Mouse (Mus musculus) NIH3T3 (cell line): ENCODE measurements around the gene Tnfaip8l1.

ENCODE experiments used
- DNase-seq: peaks from one replicate; pipeline ENCODE4 v3.0.0-alpha.2; 2012; ENCODE audit warnings: low read depth

Tnfaip8l1 gene

GRCm38 (mm10) chr17:56182975-56183657, 20.8 kb downstream of the Tnfaip8l1 start:
- no peak for DNase-seq

- peak; percentile 98 for DNase-seq
Observed at GRCm38 (mm10) chr17:56183658-56184103, 21.4 kb downstream of the Tnfaip8l1 start, which contains the start of gene Mydgf. Gene Mydgf, minus strand, starts transcription at chr17:56183920.

DNA sequence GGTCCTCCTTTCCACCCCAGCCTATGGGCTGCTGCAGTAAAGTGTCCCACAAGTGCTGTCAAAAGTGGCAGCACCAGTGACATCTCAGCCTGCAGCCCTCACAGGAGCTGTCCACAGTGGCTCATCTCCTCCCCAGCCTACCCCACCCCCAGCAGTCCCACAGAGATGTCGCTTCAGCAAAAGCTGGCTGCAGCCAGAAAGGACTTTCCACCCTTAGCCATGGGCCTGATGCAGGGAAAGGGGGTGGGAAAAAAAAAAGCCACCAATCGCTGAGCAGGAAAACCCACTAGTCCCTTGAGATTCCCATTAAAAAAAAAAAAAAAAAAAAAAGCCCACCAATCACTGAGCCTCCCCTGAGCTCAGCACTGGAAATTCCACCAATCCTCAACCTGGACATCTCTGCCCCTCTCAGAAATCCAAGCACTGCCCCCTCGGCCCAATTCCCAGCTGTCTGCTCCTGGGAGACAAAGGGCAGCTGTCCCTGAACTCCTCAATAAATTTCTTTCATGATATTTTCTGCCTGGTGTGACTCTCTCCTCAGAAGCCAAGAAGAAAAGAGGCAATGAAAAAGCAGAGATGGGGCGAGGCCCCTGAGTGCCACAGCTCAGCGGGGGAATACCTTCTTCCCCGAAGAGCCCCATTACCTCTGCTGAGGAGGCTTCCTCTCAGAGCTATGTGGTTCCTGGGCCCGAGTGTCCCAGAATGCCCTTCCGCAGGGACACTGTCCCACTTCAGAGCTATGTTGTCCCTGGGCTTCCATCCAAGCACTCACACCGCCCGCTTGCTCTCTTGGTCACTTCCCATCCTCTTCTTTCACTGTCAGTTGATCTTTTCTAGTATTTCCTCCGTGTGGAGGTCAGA, 23.2 kb downstream of the Tnfaip8l1 start:
- peak; percentile 26 for DNase-seq

- DNase-seq, result no peak
Observed at GRCm38 (mm10) chr17:56191266-56191665, 29.0 kb downstream of the Tnfaip8l1 start.

DNA sequence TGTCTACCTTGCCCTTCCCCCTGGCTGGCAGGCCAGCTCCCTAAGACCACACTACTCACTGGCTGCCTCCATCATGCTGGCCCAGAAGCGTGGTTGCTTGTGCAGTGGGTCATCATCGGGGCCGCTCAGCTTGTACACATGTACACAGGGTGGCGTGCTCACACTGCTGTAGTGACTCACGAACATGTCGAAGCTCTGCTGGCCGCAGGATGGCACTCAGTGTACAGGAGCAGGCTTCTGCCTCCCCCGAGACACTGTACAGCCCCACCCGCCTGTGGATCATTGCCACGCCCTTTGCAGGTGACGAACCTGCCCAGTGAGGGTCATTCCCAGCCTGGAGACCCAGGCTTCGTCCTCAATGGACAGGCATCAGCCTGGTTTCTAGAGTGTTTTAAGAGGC, 32.1 kb downstream of the Tnfaip8l1 start:
- no peak for DNase-seq

- no peak for DNase-seq
Observed at GRCm38 (mm10) chr17:56194765-56195164, 32.5 kb downstream of the Tnfaip8l1 start.

- peak; percentile 56 for DNase-seq
Observed at GRCm38 (mm10) chr17:56196860-56197259, 34.6 kb downstream of the Tnfaip8l1 start.

DNA sequence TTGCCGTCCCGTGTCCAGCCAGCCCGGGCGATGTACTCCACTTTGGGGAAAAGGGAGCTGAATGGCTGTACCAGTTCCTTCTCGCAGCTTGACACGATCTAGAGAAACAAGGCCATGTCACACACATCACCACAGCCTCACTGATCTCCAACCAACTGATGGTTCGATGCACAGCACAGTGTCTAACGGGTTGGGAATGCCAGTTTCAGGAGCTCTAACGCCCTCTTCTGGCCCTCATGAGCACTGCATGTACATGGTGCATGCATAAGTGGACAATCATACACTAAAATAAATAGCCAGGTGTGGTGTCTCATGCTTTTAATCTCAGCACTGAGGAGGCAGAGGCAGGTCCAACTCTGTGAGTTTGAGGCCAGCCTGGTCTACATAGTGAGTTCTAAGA, 38.3 kb downstream of the Tnfaip8l1 start:
- peak; percentile 25 for DNase-seq

- DNase-seq, result no peak
Observed at GRCm38 (mm10) chr17:56201642-56202041, 39.4 kb downstream of the Tnfaip8l1 start.

DNA sequence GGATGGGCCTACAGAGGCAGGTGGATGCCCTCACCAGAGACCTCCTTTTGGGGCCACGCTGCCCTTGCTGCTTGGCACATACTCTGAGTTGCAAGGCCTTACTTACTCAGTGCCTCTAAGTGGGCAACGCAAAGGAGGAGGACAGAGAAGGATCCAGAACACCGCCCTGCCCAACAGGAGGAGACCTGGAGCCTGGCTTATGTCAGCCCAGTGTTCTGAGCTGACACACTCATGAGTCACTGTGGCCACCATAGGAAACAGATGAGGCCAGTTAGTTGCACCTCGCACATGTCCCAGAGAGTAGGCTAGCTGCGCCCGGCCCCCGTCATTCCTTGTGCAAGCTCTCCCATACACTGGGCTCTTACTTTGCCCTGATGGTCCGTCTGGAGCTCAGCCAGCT, 40.2 kb downstream of the Tnfaip8l1 start:
- no peak for DNase-seq

DNA sequence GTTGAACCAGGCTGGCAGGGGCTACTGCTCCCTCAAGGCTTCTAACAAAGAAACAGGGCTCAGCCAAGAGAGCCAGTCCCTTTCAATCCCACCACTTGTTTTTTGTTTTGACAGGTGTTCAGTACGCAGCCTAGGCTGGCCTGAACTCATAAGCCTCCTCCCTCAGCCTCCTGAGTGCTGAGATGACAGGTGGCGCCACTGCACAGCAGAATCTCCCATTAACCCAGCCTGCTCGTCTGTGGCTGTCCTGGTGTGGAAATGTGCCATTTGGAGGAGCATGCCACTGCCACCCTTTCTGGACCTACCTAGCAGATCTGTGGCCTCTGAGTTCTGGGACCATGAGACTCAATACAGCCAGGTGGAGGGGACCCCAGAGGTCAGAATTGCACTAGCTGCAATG, 41.5 kb downstream of the Tnfaip8l1 start:
- peak; percentile 50 for DNase-seq

DNA sequence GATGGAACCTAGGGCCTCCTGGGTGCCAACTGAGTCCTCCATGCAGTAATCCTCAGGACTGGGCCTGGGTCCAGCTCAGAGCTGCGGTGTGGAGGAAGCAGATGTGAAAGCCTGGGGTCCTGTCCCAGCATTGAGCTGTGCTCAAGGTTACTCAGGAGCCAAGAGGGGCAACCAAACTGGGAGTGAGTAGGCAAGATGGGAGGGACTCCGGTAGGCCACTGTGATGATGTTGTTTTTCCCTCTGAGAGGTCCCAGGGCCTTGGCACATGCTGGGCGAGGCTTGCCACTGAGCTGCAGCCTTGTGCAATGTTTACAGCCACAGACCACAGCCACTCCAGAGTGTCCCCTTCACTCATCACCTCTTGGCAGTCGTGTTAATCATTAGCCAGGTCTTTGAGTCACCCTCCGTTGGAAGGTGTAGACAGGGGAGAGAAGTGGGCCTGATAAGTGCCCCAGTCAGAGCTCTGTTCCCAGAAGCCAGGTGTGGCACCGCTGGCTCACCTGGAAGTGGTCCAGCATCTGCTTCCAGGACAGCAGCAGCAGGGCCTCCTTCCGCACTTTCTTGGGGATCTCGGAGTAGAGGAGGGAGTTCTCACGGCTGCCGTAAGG, 44.1 kb downstream of the Tnfaip8l1 start:
- DNase-seq, result no peak

DNA sequence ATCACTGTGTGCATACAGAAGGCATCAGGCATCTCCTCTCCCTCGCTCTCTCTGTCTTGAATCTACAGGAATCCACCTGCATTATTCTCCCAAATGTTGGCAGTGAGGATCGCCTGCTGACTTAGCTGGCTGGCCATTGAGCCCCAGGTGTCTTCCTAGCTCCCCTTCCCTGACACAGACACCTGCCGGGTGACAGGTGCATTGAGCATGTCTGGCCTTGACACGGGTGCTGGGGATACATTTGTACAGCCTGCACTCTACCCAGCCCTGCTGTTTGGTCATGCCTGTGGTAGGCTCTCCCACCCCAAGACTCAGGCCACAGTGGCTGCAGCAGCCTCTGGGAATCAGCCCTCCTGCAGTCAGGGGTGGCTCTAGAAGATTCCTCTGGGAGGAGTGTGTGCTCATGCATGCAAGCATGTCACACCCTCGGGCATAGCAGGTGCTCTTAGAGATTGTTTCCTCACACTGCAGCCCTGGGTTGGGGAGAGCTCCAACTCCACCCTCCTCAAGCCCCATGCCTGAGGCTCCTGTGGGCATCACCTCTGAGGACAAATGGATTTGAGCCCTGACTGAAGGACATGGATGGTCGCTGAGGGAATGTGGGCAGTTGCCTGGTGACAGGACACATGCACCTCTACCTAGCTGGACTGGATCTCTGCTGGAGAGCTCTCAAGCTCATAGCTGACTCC, 44.9 kb downstream of the Tnfaip8l1 start:
- no peak for DNase-seq

- no peak for DNase-seq
Observed at GRCm38 (mm10) chr17:56207963-56208530, 45.8 kb downstream of the Tnfaip8l1 start.

- DNase-seq, result no peak
Observed at GRCm38 (mm10) chr17:56208821-56209220, 46.5 kb downstream of the Tnfaip8l1 start.

DNA sequence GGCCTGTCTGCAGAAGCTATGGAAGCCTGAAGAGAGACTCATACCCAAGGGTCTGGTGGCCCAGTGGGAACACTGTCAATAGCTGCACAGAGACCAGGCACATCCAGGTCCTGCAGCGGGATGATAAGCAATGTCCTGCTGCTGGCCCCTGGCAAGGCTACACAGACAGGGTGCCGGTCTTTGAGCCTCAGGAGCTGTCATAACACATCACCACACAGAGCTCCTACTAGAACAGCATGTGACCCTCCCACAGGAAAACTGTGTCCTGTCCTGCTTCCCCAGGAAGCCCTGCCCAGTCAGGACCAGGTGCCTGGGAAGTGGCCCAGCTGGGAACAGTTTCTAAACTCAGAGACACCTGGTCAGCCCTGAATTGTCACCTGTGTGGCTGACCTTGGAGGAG, 48.8 kb downstream of the Tnfaip8l1 start:
- DNase-seq, result no peak

GRCm38 (mm10) chr17:56212676-56213075, 50.4 kb downstream of the Tnfaip8l1 start:
- no peak for DNase-seq

DNA sequence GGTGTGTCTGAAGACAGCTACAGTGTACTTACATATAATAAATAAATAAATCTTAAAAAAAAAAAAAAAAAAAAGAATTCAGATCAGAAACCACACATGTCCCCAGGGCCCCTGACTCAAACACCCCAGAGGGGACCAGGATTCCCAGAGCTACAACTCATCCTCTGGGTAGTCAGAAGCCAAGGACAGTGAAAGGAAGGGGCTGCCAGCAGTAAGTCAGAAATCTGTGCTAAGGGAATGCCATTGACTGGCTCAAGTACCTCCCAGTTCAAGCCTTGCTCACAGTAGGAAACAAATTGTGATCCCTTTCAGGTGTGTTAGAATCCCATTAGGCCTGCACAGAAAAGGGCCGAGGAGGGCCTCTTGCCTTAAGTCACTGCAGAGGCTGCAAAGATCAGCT, 52.0 kb downstream of the Tnfaip8l1 start:
- no peak for DNase-seq

- no peak for DNase-seq
Observed at GRCm38 (mm10) chr17:56217670-56218069, 55.4 kb downstream of the Tnfaip8l1 start.

GRCm38 (mm10) chr17:56218377-56219191, 56.3 kb downstream of the Tnfaip8l1 start, which contains the start of gene Dpp9:
Gene Dpp9, minus strand, starts transcription at chr17:56218905.
- peak; percentile 95 for DNase-seq

DNA sequence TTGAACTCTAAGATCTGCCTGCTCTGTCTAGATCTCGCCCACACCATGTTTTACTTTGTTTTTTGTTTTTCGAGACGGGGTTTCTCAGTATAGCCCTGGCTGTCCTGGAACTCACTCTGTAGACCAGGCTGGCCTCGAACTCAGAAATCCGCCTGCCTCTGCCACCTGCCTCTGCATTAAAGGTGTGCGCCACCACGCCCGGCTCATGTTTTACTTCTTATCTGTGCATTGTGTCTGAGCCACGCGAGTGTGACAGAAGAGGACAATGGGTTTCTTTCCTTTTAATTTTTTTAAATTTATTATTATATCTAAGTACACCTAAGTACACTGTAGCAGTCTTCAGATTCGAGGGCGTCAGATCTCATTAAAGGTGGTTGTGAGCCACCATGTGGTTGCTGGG, 57.0 kb downstream of the Tnfaip8l1 start:
- no peak for DNase-seq
